ENCODE assay signal across 7 mouse cellular contexts in genomic region chr11:60933178-60933930, GRCm38 (mm10). TPM values are rescaled to one million over a fixed set of nuclear protein-coding genes. Genes with fewer than 3 reads are reported as not detected.
A peak's percentile ranks its signal among the peaks of the same experiment; 100 is the strongest.
DNase-seq lines count a peak whose midpoint lies in the region; ATAC-seq lines count a peak whose summit lies in the region.

No protein-coding gene starts in this region.

- peak overlapping the region; percentile 92 for H3K4me3 ChIP-seq in brown adipose tissue, adult 24 weeks (ENCODE audit: insufficient read depth, low read depth, low read length)
- peak overlapping the region; percentile 94 for H3K4me3 ChIP-seq in heart, embryonic 16.5 days (ENCODE audit: low read length)
- peak overlapping the region; percentile 83; the same call in 1 of the 2 replicates for H3K4me3 ChIP-seq in midbrain, embryonic 14.5 days (replicated peaks; ENCODE audit: low read depth, low read length)

- 67% methylated on average over 10 of the region's 10 CpGs for WGBS in heart, embryonic 16.5 days
- WGBS in midbrain, embryonic 14.5 days = 86% methylated on average over 10 of the region's 10 CpGs

- H3K36me3 ChIP-seq in heart, embryonic 16.5 days (ENCODE audit: control insufficient read depth, insufficient read depth) = no peaks in the 10 kb centered on the region
- H3K36me3 ChIP-seq in midbrain, embryonic 14.5 days (ENCODE audit: control insufficient read depth, insufficient read depth, low read length) = no peaks in the 10 kb centered on the region

- peaks cover 34% of the 10 kb centered on the region for H3K4me1 ChIP-seq in brown adipose tissue, adult 24 weeks (ENCODE audit: control insufficient read depth, insufficient read depth, insufficient read length, low read length)
- H3K4me1 ChIP-seq in heart, embryonic 16.5 days (ENCODE audit: control insufficient read depth, insufficient read depth, low read length) = peaks cover 34% of the 10 kb centered on the region
- H3K4me1 ChIP-seq in midbrain, embryonic 14.5 days (ENCODE audit: control insufficient read depth, insufficient read depth, low read length) = peaks cover 11% of the 10 kb centered on the region

- peak overlapping the region; percentile 94 for H3K9ac ChIP-seq in heart, embryonic 16.5 days (ENCODE audit: low read length)
- peak overlapping the region; percentile 69; the same call in 1 of the 2 replicates for H3K9ac ChIP-seq in midbrain, embryonic 14.5 days (replicated peaks; ENCODE audit: low read length)

- ATAC-seq in heart, embryonic 16.5 days (replicated peaks; ENCODE audit: extremely low read depth, insufficient read depth, low FRiP score) = no peak
- no peak for ATAC-seq in midbrain, embryonic 14.5 days (ENCODE audit: low FRiP score, low TSS enrichment)

- H3K9me3 ChIP-seq in heart, embryonic 16.5 days (replicated peaks; ENCODE audit: control insufficient read depth, low read length) = no peaks in the 10 kb centered on the region
- H3K9me3 ChIP-seq in midbrain, embryonic 14.5 days (ENCODE audit: control insufficient read depth, low read length) = no peaks in the 10 kb centered on the region

- peak overlapping the region; percentile 74 for H3K4me2 ChIP-seq in heart, embryonic 16.5 days (ENCODE audit: low read depth, low read length)
- peak overlapping the region; percentile 72 for H3K4me2 ChIP-seq in midbrain, embryonic 14.5 days (ENCODE audit: low read length)

- H3K27me3 ChIP-seq in heart, embryonic 16.5 days (ENCODE audit: control insufficient read depth, insufficient read depth, low read length) = no peaks in the 10 kb centered on the region
- H3K27me3 ChIP-seq in midbrain, embryonic 14.5 days (ENCODE audit: control insufficient read depth, insufficient read depth, low read length) = no peaks in the 10 kb centered on the region

- peak; percentile 43 for DNase-seq in MN1 (ENCODE audit: low spot score)
- peak; percentile 46 to 60 for DNase-seq in kidney, postnatal 4 days
- DNase-seq in midbrain, embryonic 14.5 days = no peak
- DNase-seq in testis, postnatal 14 days (ENCODE audit: low spot score) = no peak
- DNase-seq in right cerebral cortex, postnatal 36 days (ENCODE audit: low spot score in 2 of 2) = no peak

- H3K27ac ChIP-seq in brown adipose tissue, adult 24 weeks (replicated peaks; ENCODE audit: low read depth, low read length) = 0 out of 2 replicates have a peak overlapping the region, but pooled peaks have one; percentile 3
- peak overlapping the region; percentile 12; the same call in 1 of the 2 replicates for H3K27ac ChIP-seq in heart, embryonic 16.5 days (ENCODE audit: low read length)
- H3K27ac ChIP-seq in midbrain, embryonic 14.5 days (replicated peaks; ENCODE audit: low read depth, low read length) = no peak overlapping the region

RNA-seq across cellular contexts. Expression of gene Map2k3, which starts 1.5 kb away (rescaled TPM):
- polyA plus RNA-seq in brown adipose tissue, adult 24 weeks (2012; ENCODE audit: insufficient read depth, insufficient read length, missing spikeins) = 22.9 and 29.5 TPM in 2 replicates
- 67.7 and 69.2 TPM in 2 replicates for polyA plus RNA-seq in heart, embryonic 16.5 days (2015; fragmentation: Nextera tagmentation; extraction: Ambion mirVana)
- 18.5 and 23.2 TPM in 2 replicates for polyA plus RNA-seq in midbrain, embryonic 14.5 days (2014; fragmentation: Nextera tagmentation; extraction: Ambion mirVana)

RNA-seq across cellular contexts. Expression of gene Natd1, which starts 18.8 kb away (rescaled TPM):
- 8.6 and 11.2 TPM in 2 replicates for polyA plus RNA-seq in brown adipose tissue, adult 24 weeks (2012; ENCODE audit: insufficient read depth, insufficient read length, missing spikeins)
- 16.9 and 17.0 TPM in 2 replicates for polyA plus RNA-seq in heart, embryonic 16.5 days (2015; fragmentation: Nextera tagmentation; extraction: Ambion mirVana)
- 33.0 and 42.2 TPM in 2 replicates for polyA plus RNA-seq in midbrain, embryonic 14.5 days (2014; fragmentation: Nextera tagmentation; extraction: Ambion mirVana)

RNA-seq across cellular contexts. Expression of gene Tmem11, which starts 54.3 kb away (rescaled TPM):
- polyA plus RNA-seq in brown adipose tissue, adult 24 weeks (2012; ENCODE audit: insufficient read depth, insufficient read length, missing spikeins) = 60.2 and 63.5 TPM in 2 replicates
- 68.2 and 68.4 TPM in 2 replicates for polyA plus RNA-seq in heart, embryonic 16.5 days (2015; fragmentation: Nextera tagmentation; extraction: Ambion mirVana)
- polyA plus RNA-seq in midbrain, embryonic 14.5 days (2014; fragmentation: Nextera tagmentation; extraction: Ambion mirVana) = 52.4 and 53.7 TPM in 2 replicates

Comparison
In these comparisons a context has a peak if more than half of its experiments do, and no peak if none do; other contexts are left out.
1. DNase-seq: peak in MN1 (single experiment) and kidney, postnatal 4 days (2 of 2); none in midbrain, embryonic 14.5 days (single experiment), testis, postnatal 14 days (single experiment) and right cerebral cortex, postnatal 36 days (0 of 2).
2. Peak in every context shown above with its lines, with median percentiles within 50 percentile points of each other: H3K4me3 ChIP-seq.